Mouse (Mus musculus): ENCODE results near the gene Hpf1. TPM values are rescaled to one million over a fixed set of nuclear protein-coding genes. Genes with fewer than 3 reads are reported as not detected.

Hpf1 gene
- total and polyA plus RNA-seq, 2 experiments from 2014 or later = 9.5 to 53.6 TPM

GRCm38 (mm10) chr8:60883419-60884137 lies 6.6 kb upstream of the Hpf1 start:
- no peak overlapping the region for H3K27ac ChIP-seq (ENCODE audit: low read depth)
- H3K27me3 ChIP-seq (ENCODE audit: control insufficient read depth, insufficient read depth, low read length) = no peaks in the 10 kb centered on the region
- ATAC-seq (ENCODE audit: insufficient read depth, low read depth) = no peak
- H3K9ac ChIP-seq (replicated peaks; ENCODE audit: low read depth, low read length) = no peak overlapping the region
- no peak for DNase-seq (ENCODE audit: low spot score)
- no peaks in the 10 kb centered on the region for H3K4me1 ChIP-seq (ENCODE audit: control insufficient read depth, insufficient read depth)
- WGBS = 63% methylated on average over 4 of the region's 4 CpGs
- H3K4me2 ChIP-seq (ENCODE audit: low read depth, low read length) = no peak overlapping the region
- H3K36me3 ChIP-seq (replicated peaks; ENCODE audit: control insufficient read depth, insufficient read depth, low read length) = no peaks in the 10 kb centered on the region
- no peak overlapping the region for H3K4me3 ChIP-seq (ENCODE audit: low read depth, low read length)
- TF ChIP-seq CTCF (IDR thresholded peaks at IDR 0.05; ENCODE audit: low read depth) = no peak
- no peak for TF ChIP-seq EP300 (IDR thresholded peaks at IDR 0.05; ENCODE audit: low read depth)
- H3K9me3 ChIP-seq (replicated peaks; ENCODE audit: control insufficient read depth, low read length) = no peaks in the 10 kb centered on the region

GRCm38 (mm10) chr8:60886736-60887135 lies 3.5 kb upstream of the Hpf1 start:
- whole genome bisulfite sequencing = 69% methylated on average over 6 of the region's 6 CpGs
- no peaks in the 10 kb centered on the region for H3K9me3 ChIP-seq (replicated peaks; ENCODE audit: control insufficient read depth, low read length)
- H3K4me2 ChIP-seq (ENCODE audit: low read depth, low read length) = no peak overlapping the region
- DNase-seq (ENCODE audit: low spot score) = no peak
- no peak overlapping the region for H3K9ac ChIP-seq (replicated peaks; ENCODE audit: low read depth, low read length)
- H3K27me3 ChIP-seq (ENCODE audit: control insufficient read depth, insufficient read depth, low read length) = no peaks in the 10 kb centered on the region
- H3K4me1 ChIP-seq (ENCODE audit: control insufficient read depth, insufficient read depth) = peaks cover 9% of the 10 kb centered on the region
- no peaks in the 10 kb centered on the region for H3K36me3 ChIP-seq (replicated peaks; ENCODE audit: control insufficient read depth, insufficient read depth, low read length)
- TF ChIP-seq CTCF (IDR thresholded peaks at IDR 0.05; ENCODE audit: low read depth) (no peak), EP300 (IDR thresholded peaks at IDR 0.05; ENCODE audit: low read depth) (no peak)
- H3K4me3 ChIP-seq (ENCODE audit: low read depth, low read length) = no peak overlapping the region
- H3K27ac ChIP-seq (ENCODE audit: low read depth) = no peak overlapping the region
- no peak for ATAC-seq (ENCODE audit: insufficient read depth, low read depth)

DNA sequence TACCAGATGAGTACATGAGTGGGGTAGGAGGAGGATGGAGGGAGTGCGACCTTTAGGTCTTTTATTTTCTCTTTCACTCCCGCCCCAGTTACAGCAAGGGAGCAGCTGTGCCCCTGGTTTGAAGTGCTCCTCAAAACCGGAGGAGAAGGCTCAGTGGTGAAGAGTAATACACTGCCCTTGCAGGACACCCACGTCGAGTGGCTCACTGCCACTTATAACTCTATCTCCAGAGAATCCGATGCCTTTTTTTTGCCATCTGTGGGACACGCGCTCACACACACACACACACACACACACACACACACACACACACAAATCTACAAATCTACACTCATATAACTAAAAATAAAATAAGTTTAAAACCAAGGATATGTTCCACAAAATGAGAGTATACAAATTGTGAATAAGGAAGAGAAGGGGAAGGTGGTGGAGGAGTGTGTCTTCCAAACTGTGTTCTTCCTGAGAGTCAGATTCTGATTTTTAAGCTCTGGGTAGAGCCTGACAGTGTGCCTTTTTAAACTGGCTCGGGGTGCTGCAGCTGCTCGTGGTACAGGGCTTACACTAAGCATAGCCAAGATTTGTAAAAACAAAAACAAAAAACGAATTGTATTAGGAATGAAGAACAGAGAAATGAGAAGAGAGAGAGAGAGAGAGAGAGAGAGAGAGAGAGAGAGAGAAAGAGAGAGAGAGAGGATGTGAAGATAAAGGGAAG lies 931 bp upstream of the Hpf1 start:
- DNase-seq (ENCODE audit: low spot score) (no peak), ATAC-seq (ENCODE audit: insufficient read depth, low read depth) (no peak)
- Histone ChIP-seq H3K9ac (replicated peaks; ENCODE audit: low read depth, low read length) (no peak overlapping the region), H3K27ac (ENCODE audit: low read depth) (no peak overlapping the region), H3K9me3 (replicated peaks; ENCODE audit: control insufficient read depth, low read length) (no peaks in the 10 kb centered on the region), H3K27me3 (ENCODE audit: control insufficient read depth, insufficient read depth, low read length) (no peaks in the 10 kb centered on the region), H3K4me2 (ENCODE audit: low read depth, low read length) (peak overlapping the region; percentile 65; the same call in 1 of the 2 replicates), H3K36me3 (replicated peaks; ENCODE audit: control insufficient read depth, insufficient read depth, low read length) (0 out of 2 replicates have a peak, but pooled peaks cover 4% of the 10 kb centered on the region), H3K4me1 (ENCODE audit: control insufficient read depth, insufficient read depth) (peaks cover 12% of the 10 kb centered on the region), H3K4me3 (ENCODE audit: low read depth, low read length) (no peak overlapping the region)
- TF ChIP-seq EP300 (IDR thresholded peaks at IDR 0.05; ENCODE audit: low read depth) = no peak
- no peak for TF ChIP-seq CTCF (IDR thresholded peaks at IDR 0.05; ENCODE audit: low read depth)
- WGBS = 68% methylated on average over 11 of the region's 11 CpGs

GRCm38 (mm10) chr8:60890520-60890874 lies 279 bp downstream of the Hpf1 start:
- ATAC-seq (ENCODE audit: insufficient read depth, low read depth) (peak; percentile 28; the same call in 1 of the 2 replicates), DNase-seq (ENCODE audit: low spot score) (no peak)
- Histone ChIP-seq H3K36me3 (replicated peaks; ENCODE audit: control insufficient read depth, insufficient read depth, low read length) (0 out of 2 replicates have a peak, but pooled peaks cover 4% of the 10 kb centered on the region), H3K9me3 (replicated peaks; ENCODE audit: control insufficient read depth, low read length) (no peaks in the 10 kb centered on the region), H3K27me3 (ENCODE audit: control insufficient read depth, insufficient read depth, low read length) (no peaks in the 10 kb centered on the region), H3K4me1 (ENCODE audit: control insufficient read depth, insufficient read depth) (peaks cover 13% of the 10 kb centered on the region), H3K9ac (replicated peaks; ENCODE audit: low read depth, low read length) (peak overlapping the region; percentile 70), H3K27ac (ENCODE audit: low read depth) (peak overlapping the region; percentile 30; the same call in 1 of the 2 replicates), H3K4me2 (ENCODE audit: low read depth, low read length) (peak overlapping the region; percentile 65), H3K4me3 (ENCODE audit: low read depth, low read length) (peak overlapping the region; percentile 76)
- no peak for TF ChIP-seq CTCF (IDR thresholded peaks at IDR 0.05; ENCODE audit: low read depth)
- TF ChIP-seq EP300 (IDR thresholded peaks at IDR 0.05; ENCODE audit: low read depth) = no peak
- 2% methylated on average over 20 of the region's 23 CpGs for WGBS

GRCm38 (mm10) chr8:60891757-60892156 lies 1.5 kb downstream of the Hpf1 start:
- Histone ChIP-seq H3K4me3 (ENCODE audit: low read depth, low read length) (no peak overlapping the region), H3K9me3 (replicated peaks; ENCODE audit: control insufficient read depth, low read length) (no peaks in the 10 kb centered on the region), H3K4me2 (ENCODE audit: low read depth, low read length) (no peak overlapping the region), H3K27me3 (ENCODE audit: control insufficient read depth, insufficient read depth, low read length) (no peaks in the 10 kb centered on the region), H3K9ac (replicated peaks; ENCODE audit: low read depth, low read length) (no peak overlapping the region), H3K4me1 (ENCODE audit: control insufficient read depth, insufficient read depth) (peaks cover 23% of the 10 kb centered on the region), H3K27ac (ENCODE audit: low read depth) (no peak overlapping the region), H3K36me3 (replicated peaks; ENCODE audit: control insufficient read depth, insufficient read depth, low read length) (0 out of 2 replicates have a peak, but pooled peaks cover 4% of the 10 kb centered on the region)
- ATAC-seq (ENCODE audit: insufficient read depth, low read depth) = no peak
- no peak for TF ChIP-seq CTCF (IDR thresholded peaks at IDR 0.05; ENCODE audit: low read depth)
- no peak for TF ChIP-seq EP300 (IDR thresholded peaks at IDR 0.05; ENCODE audit: low read depth)
- DNase-seq (ENCODE audit: low spot score) = no peak
- 91% methylated on average over 4 of the region's 4 CpGs for WGBS
